Mouse (Mus musculus) mouse embryonic stem cell (cell line): ENCODE measurements around the gene C1ql2.

ENCODE experiments used
- in situ Hi-C, 2 experiments: fragments of 300-500 bp; cut with MboI; formaldehyde crosslinking; loops; 1 replicate in 1 of 2; 3 replicates in 1 of 2; pipeline ENCODE4 v1.14.3; 2019 to 2020; ENCODE audit warnings: low sequenced_read_pairs in 2 of 2, low pct_unique_long_range_greater_than_20kb in 1 of 2, mixed read lengths in 1 of 2; ENCODE audit not compliant: unreplicated experiment in 1 of 2

The C1ql2 gene

GRCm38 (mm10) chr1:120340419-120341171, at the start of gene C1ql2:
C1ql2 (plus strand) TSS chr1:120340582.
- in situ Hi-C loops, result no loop called here

- in situ Hi-C loops, result no loop called here
These were observed 48.7 kb upstream of the C1ql2 start for GRCm38 (mm10) chr1:120291709-120292108.

DNA sequence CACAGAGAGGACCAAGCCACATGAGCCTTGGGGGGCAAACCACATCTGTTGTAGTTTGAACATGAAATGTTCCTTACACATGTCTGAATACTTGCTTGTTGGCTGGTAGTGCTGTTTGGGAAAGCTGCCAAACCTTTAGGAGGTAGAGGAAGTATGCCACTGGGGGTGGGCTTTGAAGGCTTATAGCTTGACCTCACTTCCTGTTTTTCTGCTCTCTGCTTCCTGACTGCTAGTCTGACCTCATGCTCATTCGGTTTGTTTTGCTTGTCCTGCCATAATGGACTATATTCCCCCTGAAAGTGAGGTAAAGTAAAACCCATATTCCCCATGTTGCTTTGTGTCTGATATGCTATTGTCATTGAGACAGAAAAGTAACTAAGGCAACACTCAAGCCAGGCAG, 46.6 kb upstream of the C1ql2 start:
- in situ Hi-C loops, result no loop called here

GRCm38 (mm10) chr1:120296936-120297335, 43.4 kb upstream of the C1ql2 start:
- in situ Hi-C loops, result no loop called here

- in situ Hi-C loops, result no loop called here
These were observed 34.6 kb upstream of the C1ql2 start for GRCm38 (mm10) chr1:120305801-120306200.

DNA sequence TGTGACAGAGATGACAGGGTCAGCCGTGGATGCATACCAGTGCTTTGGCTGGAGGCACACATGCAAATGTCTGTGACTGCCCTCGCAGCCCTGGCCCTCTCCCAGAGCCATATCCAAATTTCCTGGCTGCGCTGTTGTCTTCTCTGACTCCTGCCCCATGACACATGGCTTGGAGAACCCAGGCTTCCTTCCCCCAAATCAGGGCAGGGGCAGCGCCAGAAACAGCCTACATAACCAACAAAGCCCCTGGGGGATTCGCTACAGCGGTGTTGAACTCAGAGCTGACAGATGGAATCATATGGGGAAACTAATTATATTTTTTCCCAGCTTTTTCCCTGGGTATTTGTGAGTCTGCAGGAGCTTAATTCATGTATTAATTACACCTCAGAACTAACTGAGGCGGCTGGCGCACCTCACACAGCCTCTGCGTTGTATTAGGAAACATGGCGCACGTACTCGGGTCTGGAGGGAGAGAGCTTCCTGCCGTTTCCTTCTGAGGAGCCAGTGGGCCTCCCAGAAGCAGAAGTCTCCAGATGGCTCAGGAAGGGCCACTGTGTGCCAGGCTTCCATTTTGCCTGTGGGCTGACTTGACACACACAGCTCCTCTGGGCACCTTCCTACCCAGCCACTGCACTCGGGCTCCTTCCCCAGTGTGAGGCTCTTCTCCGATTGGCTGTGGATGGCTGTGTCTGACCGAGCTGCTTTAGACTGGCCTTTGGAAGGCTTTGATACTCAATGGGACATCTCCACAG, 18.9 kb upstream of the C1ql2 start:
- in situ Hi-C loops, result no loop called here

DNA sequence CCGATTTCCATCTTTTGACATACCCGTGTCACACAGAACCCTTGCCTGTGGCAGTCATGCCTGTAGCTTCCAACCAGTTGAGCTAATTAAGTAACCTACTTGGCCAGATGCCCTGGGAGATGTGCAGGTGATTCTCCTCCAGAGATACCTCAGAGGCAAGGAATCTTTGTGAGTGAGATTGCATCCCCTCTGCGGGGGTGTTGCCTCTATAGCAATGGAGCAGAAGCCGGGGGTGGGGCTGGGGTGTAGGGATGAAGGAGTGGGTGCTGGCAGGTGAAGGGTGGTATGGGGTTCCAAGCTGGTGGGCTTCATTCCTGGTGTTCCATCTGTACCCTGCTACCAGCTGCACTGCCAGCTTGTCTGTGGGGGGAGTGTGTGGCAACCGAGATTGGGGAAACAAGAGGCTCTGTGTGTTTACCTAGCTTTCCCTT, 17.2 kb upstream of the C1ql2 start:
- in situ Hi-C loops, result no loop called here

GRCm38 (mm10) chr1:120327714-120328113, 12.7 kb upstream of the C1ql2 start:
- in situ Hi-C loops, result no loop called here

- in situ Hi-C loops, result no loop called here
These were observed 12.2 kb upstream of the C1ql2 start for GRCm38 (mm10) chr1:120328212-120328611.

GRCm38 (mm10) chr1:120331841-120332240, 8.5 kb upstream of the C1ql2 start:
- in situ Hi-C loops, result no loop called here

- in situ Hi-C loops, result no loop called here
These were observed 2.4 kb upstream of the C1ql2 start for GRCm38 (mm10) chr1:120337970-120338369.

GRCm38 (mm10) chr1:120341172-120341675, 842 bp downstream of the C1ql2 start:
- in situ Hi-C loops, result no loop called here

DNA sequence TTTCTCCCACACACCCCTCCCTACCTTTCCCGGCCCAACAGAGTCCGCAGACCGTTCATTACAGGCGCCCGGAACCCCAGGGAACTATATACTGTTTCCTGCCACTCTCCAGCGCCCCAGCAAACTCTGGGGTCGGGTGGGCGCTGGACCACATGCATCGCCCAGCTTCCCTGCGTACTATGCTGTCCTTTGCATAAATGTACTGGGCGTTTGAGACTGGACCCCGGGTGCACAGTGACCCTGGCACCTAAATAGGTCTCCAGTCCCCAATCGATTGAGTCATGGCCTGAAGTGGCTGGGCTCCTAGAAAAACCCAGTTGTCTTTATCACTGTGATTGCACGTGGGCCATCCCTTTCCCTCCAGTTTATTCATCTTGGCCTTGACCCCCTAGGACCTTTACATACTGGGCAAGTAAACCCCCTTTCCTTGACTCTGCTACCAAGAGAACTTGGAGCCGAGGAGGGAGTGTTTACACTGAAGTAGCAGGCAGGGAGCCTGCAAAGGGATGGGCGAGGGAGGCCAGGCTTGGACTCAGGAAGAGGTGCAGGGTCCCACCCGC, 1.5 kb downstream of the C1ql2 start:
- in situ Hi-C loops, result no loop called here

DNA sequence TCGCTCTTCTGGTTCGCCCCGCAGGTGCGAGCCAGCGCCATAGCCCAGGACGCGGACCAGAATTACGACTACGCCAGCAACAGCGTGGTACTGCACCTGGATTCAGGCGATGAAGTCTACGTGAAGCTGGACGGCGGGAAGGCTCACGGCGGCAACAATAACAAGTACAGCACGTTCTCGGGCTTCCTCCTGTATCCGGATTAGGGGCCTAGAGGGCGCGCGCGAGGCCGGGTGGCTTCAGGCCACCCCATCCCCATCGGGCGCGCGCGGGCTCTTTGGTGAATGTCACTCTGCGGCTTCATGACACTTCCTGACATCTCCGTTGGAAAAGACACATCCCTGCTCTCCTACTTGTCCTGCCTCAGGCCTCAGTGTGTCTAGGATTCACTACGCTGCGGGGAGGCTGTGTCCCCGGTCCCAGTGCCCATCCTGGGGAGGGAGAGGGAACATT, 2.0 kb downstream of the C1ql2 start:
- in situ Hi-C loops, result no loop called here

DNA sequence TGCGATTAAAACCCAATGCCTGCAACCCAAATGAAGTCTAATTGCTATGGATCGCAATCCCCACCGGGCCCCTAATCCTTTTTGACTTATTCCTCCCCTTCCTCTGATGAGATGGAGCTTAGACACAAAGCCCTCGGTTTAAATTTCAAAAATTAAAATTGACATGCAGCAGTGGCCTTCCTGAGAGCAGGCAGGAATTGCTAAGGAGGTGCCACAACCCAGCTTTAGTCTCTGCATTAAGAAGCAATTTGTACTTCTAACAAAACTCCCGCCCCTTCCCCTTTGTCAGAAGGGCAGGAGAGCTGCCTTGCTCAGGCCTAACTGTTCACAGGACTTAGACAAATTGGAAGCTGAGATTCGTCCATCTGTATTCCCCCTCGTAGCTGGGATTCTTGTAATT, 4.6 kb downstream of the C1ql2 start:
- in situ Hi-C loops, result no loop called here

- in situ Hi-C loops, result no loop called here
These were observed 14.0 kb downstream of the C1ql2 start for GRCm38 (mm10) chr1:120354387-120354786.

DNA sequence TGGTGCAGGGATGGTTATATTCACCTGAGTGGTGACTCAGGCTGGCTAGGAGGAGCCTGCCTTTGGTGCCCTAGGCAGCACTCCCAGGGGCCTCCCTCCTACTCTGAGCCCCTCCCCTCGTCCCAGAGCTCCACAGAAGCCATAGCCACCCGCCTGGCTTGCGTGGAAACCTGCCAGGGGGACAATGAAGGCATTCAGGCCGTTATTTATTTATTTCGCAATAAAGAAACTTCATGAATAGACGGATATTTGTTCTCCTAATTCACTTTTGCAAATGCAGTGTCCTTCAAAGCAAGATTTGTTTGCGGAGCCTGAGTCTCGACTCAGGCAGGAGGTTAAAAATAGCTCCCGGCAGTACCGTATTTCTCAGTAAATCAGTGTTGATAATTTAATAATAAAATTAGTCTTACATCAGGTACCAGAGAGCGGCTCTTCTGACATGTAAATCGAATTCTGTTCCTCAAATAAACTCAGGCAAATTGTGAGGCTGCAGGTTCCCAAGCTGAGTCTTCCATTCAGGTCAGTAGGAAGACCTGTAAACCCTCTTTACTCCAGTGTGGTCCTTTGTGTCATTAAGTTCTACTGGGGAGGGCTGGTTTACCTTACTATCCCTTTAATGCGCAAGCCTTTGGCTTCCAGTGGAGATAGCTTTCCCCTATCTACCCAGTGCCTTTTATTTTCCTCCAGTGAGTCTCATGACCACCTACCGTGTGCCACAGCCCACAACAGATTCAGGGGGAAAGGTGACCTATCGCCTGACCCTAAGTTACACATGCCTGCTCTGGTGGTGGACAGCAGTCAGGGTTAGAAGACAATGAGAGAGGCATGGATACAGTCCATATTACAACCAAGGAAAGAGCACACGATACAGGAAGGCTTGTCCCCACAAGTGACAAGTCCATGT, 17.2 kb downstream of the C1ql2 start:
- in situ Hi-C loops, result no loop called here

GRCm38 (mm10) chr1:120363638-120364037, 23.3 kb downstream of the C1ql2 start:
- in situ Hi-C loops, result loop anchor here in 1 of 2 experiments (10.0 kb wide), 1 partner anchor 191 kb away; no protein-coding TSS in a partner anchor
